Mouse (Mus musculus) liver, embryonic 15.5 days (tissue): Measurements from ENCODE around the gene Arhgap27. TPM values are rescaled to one million over a fixed set of nuclear protein-coding genes. Genes with fewer than 3 reads are reported as not detected.
"Not testable (repeated sequence)": the region's sequence is repeated elsewhere in the genome, so short reads cannot be mapped to it uniquely, and the experiment has no call there.

ENCODE experiments used
- ATAC-seq: fragments of 200-750 bp; cut with Nextera tagmentation; 2 replicates; pipeline ENCODE4 v1.8.0; 2017; ENCODE audit warnings: moderate number of reproducible peaks, mild to moderate bottlenecking, moderate library complexity; ENCODE audit not compliant: insufficient read depth
- H3K27ac ChIP-seq: fragments of 300-500 bp; sonication (generic); replicated peaks from 2 replicates; pipeline ENCODE4 v1.5.1; 2015; ENCODE audit warnings: mild to moderate bottlenecking, inconsistent platforms
- H3K27me3 ChIP-seq: fragments of 300-500 bp; sonication (generic); 2 replicates; pipeline ENCODE4 v1.6.1; 2015; ENCODE audit warnings: mild to moderate bottlenecking, inconsistent platforms
- H3K36me3 ChIP-seq: fragments of 300-500 bp; sonication (generic); replicated peaks from 2 replicates; pipeline ENCODE4 v1.6.1; 2015; ENCODE audit warnings: moderate library complexity, mild to moderate bottlenecking, inconsistent platforms
- H3K4me1 ChIP-seq: fragments of 300-500 bp; sonication (generic); replicated peaks from 2 replicates; pipeline ENCODE4 v1.6.1; 2015; ENCODE audit warnings: inconsistent platforms
- H3K4me2 ChIP-seq: fragments of 300-500 bp; sonication (generic); 2 replicates; pipeline ENCODE4 v1.6.1; 2015; ENCODE audit warnings: moderate library complexity, mild to moderate bottlenecking, inconsistent platforms
- H3K4me3 ChIP-seq: fragments of 300-500 bp; sonication (generic); replicated peaks from 2 replicates; pipeline ENCODE4 v1.5.1; 2015; ENCODE audit warnings: mild to moderate bottlenecking, inconsistent platforms
- H3K9ac ChIP-seq: fragments of 300-500 bp; sonication (generic); 2 replicates; pipeline ENCODE4 v1.6.1; 2015; ENCODE audit warnings: moderate library complexity, mild to moderate bottlenecking, inconsistent platforms
- H3K9me3 ChIP-seq: fragments of 300-500 bp; sonication (generic); replicated peaks from 2 replicates; pipeline ENCODE4 v1.6.1; 2016; ENCODE audit warnings: inconsistent platforms
- WGBS: fragments of 180-500 bp; shearing (Covaris S2); methylation state at CpG from one replicate; pipeline ENCODE4 v1.1.7; 2015; ENCODE audit warnings: mixed read lengths; ENCODE audit not compliant: insufficient replicate concordance; 5-methylcytosine and 5-hydroxymethylcytosine counted together
- polyA plus RNA-seq: library from polyadenylated mRNA; unstranded; fragments of >200 nt; fragmentation: Nextera tagmentation; extraction: Ambion mirVana; gene quantifications from 2 replicates; pipeline ENCODE4 v1.2.1, GENCODE M21; 2015

Arhgap27 gene
- 2.7 and 3.0 TPM in 2 replicates for polyA plus RNA-seq

DNA sequence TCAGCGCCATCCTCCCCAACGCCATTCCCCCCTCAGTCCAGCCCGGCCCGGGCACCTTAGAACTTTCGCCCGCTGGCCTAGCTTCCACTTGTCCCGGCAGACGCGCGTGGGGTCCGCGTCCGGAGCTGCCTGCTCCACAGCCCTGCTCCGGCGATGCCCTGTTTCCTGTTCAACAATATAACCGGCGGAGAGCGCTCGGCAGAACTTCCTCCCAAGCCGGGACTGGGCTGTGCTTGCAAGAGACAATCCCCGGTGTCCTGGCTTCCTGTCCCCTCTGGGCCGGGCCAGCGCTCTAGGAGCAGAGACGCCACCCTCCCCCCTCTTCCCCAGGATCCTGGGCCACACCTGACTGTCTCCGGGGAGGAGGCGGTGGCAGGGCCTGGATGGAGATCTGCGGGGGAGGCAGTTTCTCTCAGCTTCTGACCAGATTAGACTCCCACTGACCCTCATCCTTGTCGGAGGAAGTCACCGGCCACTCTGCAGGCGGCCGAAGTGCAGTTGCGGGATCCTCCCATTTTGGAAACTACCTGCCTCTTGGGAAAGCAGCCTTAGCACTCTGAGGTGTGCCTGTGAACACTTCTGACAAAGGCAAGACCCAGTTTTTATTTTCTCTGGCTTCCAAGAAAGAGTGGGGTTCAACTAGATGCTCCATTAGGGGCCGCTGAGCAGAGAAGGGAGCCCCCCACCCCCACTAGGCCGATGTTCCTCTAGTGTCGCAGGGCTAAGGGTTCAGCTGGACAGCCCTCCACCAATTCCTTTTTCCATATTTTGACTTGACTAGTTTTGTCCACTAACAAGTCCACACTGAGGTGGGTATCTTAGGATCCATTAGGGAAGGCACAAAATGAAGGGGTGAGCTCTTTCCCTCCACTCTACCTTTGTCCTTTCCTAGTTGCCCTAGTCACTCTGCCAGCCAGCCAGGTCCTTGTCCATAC lies at the start of gene Arhgap27:
Gene Arhgap27, minus strand, starts transcription at position 479 of the 935 bp plus-strand sequence.
- Histone ChIP-seq H3K27ac (peak within 1 kb of the TSS; percentile 55; the same call in 1 of the 2 replicates), H3K4me3 (peak within 1 kb of the TSS; percentile 54), H3K36me3 (0 out of 2 replicates have a peak, but pooled peaks cover 9% of the 10 kb centered on the region), H3K4me2 (peak within 1 kb of the TSS; percentile 80), H3K27me3 (peaks cover 66% of the 10 kb centered on the region), H3K9me3 (no peaks in the 10 kb centered on the region), H3K9ac (no peak within 1 kb of the TSS), H3K4me1 (peaks cover 45% of the 10 kb centered on the region)
- no peak; the same call in 1 of the 2 replicates for ATAC-seq
- 2% methylated on average over 35 of the region's 35 CpGs for WGBS

DNA sequence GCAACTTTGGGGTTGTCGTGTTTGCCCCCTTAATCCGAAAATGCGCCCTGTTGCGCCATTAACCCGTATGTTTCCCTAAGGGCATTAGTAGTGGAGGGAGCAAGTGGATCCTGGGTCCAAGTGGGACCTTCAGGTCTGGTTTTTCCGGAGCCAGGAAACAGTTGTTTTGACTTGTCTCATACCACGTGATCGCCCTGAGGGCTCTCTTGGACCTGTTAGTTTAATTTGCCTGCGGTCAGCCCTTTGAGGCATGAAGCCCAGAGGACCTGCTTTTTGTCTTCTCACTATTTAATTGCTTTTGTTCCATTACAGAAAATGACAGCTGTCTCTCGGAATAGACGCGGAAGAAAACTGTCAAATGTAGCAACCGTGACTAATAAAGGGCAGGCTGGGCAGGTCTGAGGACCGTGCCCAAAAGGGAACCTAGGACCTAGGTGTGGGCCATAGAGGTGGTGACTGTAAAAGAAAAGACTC lies 49.5 kb upstream of the Arhgap27 start:
- H3K9ac ChIP-seq = peak overlapping the region; percentile 42
- WGBS = 5% methylated on average over 14 of the region's 14 CpGs
- H3K4me3 ChIP-seq = peak overlapping the region; percentile 91
- no peaks in the 10 kb centered on the region for H3K27me3 ChIP-seq
- H3K4me2 ChIP-seq = peak overlapping the region; percentile 83
- H3K27ac ChIP-seq = peak overlapping the region; percentile 54; the same call in 1 of the 2 replicates
- peaks cover 27% of the 10 kb centered on the region for H3K4me1 ChIP-seq
- no peaks in the 10 kb centered on the region for H3K9me3 ChIP-seq
- ATAC-seq = peak; percentile 8
- no peaks in the 10 kb centered on the region for H3K36me3 ChIP-seq

DNA sequence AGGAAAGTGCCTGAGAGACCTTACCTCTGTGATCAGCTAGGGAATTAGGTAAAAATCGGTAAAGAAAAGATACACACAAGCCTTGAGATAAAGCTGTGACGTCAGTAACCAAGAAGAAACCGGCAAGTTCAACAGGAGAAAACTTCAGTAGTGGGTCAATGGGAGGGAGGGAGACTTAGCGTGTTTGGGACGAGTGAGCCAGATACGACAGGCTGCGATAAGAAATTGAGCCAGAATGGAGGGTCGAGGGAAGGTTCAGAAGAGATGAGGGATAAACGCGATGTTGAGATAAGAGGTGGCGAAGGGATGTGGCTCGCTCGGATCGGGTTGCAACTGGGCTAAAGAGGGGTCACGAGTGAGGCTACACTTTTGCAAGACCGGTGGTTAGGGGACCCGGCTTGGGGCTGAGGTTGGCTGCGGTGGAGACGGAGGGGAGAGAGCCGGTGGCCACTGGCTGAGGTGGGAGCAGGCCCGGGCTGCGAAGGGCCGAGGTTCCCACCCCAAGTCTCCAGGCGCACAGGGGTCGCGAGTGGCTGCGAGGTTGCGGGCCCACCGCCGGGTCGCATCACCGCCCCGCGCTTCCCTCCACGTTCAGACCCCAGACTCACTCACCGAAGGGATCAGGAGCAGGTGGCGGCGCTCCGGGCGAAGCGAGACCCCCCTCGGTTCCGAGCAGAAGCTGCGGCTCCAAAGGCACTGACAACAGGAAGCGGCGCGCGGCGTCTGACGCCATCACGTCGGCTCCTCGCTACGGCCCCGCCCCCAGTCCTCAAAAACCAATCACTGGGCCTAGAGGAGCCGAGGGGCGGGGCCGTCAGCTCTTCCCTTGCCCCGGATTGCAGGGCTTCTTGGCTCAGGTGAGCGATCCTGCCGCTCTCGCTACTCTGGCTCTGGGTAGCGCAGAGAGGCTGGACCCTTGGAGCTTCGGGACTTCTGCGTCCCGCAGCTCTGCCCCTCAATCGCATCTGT lies 48.8 kb upstream of the Arhgap27 start, which contains the start of gene Plekhm1:
Gene Plekhm1, minus strand, starts transcription at position 707 of the 969 bp plus-strand sequence.
- Histone ChIP-seq H3K4me2 (peak within 1 kb of the TSS; percentile 83), H3K4me1 (peaks cover 27% of the 10 kb centered on the region), H3K27me3 (no peaks in the 10 kb centered on the region), H3K36me3 (no peaks in the 10 kb centered on the region), H3K27ac (peak within 1 kb of the TSS; percentile 81), H3K4me3 (peak within 1 kb of the TSS; percentile 91), H3K9ac (peak within 1 kb of the TSS; percentile 87), H3K9me3 (no peaks in the 10 kb centered on the region)
- peak; percentile 93 for ATAC-seq
- under 1% methylated on average over 67 of the region's 67 CpGs for WGBS

DNA sequence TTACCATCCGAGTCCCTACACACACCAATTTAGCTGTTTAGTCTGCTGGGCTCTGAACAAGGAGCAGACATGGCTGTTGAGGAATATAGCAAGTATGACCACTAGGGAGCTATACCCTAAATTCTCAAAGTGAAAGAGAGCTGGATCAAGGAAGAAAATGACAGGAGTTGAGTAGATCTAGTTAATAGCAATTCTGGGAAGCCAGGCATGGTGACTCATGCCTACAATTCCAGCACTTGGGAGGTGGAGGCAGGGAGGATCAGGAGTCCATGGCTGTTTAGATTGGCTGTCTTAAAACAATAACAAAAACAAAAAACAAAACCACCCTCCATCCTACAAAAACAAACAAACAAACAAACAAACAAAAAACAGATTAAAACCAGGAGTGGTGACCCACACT lies 47.8 kb upstream of the Arhgap27 start:
- Histone ChIP-seq H3K36me3 (no peaks in the 10 kb centered on the region; the same call in 1 of the 2 replicates), H3K9ac (no peak overlapping the region), H3K9me3 (no peaks in the 10 kb centered on the region), H3K4me1 (peaks cover 30% of the 10 kb centered on the region), H3K4me2 (peak overlapping the region; percentile 83), H3K4me3 (peak overlapping the region; percentile 91), H3K27ac (no peak overlapping the region), H3K27me3 (no peaks in the 10 kb centered on the region)
- 60% methylated on average over 1 of the region's 1 CpGs for WGBS
- ATAC-seq = no peak

DNA sequence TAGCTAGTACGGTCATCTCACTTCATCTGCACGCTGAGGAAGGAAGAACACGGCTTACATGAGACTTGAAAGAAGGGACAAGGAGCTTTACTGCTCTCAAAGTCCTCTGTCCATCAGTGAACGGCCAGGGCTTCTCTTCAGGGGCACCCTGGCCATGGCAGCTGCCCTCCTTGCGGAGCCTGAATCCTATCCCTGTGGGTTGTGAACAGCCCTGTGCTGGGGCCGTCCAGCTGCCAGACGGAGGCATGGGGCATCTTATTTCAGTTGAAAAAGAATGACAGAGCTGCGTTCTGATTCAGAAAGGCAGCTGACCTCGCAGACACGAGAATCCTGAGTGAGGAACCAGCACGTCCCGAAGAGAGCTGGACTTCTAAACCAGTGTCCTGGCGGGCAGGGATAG lies 45.4 kb upstream of the Arhgap27 start:
- ATAC-seq = no peak
- no peak overlapping the region for H3K4me2 ChIP-seq
- no peak overlapping the region for H3K27ac ChIP-seq
- H3K27me3 ChIP-seq = no peaks in the 10 kb centered on the region
- peaks cover 6% of the 10 kb centered on the region for H3K36me3 ChIP-seq
- no peak overlapping the region for H3K9ac ChIP-seq
- peaks cover 44% of the 10 kb centered on the region for H3K4me1 ChIP-seq
- WGBS = 82% methylated on average over 13 of the region's 13 CpGs
- H3K9me3 ChIP-seq = no peaks in the 10 kb centered on the region
- no peak overlapping the region for H3K4me3 ChIP-seq

DNA sequence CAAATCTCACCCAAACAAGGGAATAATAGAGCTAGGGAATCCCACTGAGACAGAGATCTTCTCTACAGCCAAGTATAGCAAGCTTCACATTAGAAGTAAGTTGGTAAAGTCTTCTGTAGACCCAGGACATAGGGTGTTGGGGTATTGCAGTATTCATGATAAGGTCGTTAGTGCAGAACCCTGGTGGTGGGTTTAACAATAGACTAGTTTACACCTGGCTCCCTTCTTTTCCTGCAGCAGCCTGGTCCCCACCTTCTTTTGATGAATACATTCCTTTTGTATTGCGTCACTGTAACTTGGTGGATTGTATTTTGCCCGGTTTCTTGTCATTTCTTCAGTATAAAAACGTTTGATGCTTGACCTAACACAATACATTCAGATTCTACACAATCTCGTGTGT lies 43.6 kb upstream of the Arhgap27 start:
- not testable (repeated sequence) for H3K27ac ChIP-seq, ATAC-seq, H3K4me2 ChIP-seq, H3K9ac ChIP-seq, H3K27me3 ChIP-seq, H3K4me3 ChIP-seq, H3K9me3 ChIP-seq
- 61% methylated on average over 5 of the region's 5 CpGs for WGBS
- H3K4me1 ChIP-seq = peaks cover 38% of the 10 kb centered on the region
- H3K36me3 ChIP-seq = peaks cover 18% of the 10 kb centered on the region

DNA sequence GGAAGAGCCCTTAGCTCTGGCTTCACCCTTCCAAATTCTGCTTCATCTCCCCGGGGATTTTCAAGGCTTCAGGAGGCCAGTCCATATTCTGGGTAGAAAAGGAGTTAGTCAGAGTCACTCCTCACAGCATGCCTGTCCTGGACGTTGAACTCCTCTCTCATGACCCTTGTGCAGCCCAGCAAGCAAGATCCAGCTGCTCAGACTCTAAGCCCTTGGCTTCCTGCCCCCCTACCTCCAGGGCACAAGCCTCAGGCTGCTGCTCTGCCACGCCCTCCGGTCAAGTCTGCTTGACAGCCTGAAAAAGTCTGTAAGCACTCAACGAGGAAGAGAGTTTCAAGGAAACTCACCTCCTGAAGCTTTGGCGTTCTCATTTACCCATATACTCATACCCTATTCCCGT lies 43.1 kb upstream of the Arhgap27 start:
- Histone ChIP-seq H3K4me1 (peaks cover 33% of the 10 kb centered on the region), H3K4me2 (no peak overlapping the region), H3K4me3 (no peak overlapping the region), H3K9me3 (no peaks in the 10 kb centered on the region), H3K27me3 (no peaks in the 10 kb centered on the region), H3K36me3 (peaks cover 20% of the 10 kb centered on the region), H3K27ac (peak overlapping the region; percentile 38; the same call in 1 of the 2 replicates), H3K9ac (no peak overlapping the region)
- ATAC-seq = no peak
- 57% methylated on average over 7 of the region's 7 CpGs for WGBS

DNA sequence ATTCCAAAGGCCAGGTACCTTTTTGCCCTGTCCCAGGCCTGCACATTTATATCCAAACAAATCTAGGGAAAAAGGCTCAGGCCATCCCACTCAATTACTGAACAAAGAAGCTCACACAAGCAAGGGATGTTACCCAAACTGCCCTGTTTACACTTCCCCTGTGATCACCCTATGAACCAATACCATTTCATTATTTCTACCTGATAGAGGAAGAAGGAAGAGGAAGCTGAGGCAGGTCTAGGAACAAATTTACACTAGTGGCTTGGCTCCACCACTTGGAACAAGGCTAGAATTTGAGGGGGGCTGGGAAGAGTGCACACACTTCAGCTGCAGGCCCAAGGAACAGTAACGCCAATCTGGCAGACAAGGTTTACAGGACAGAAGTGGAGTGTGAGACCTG lies 42.3 kb upstream of the Arhgap27 start:
- Histone ChIP-seq H3K9me3 (no peaks in the 10 kb centered on the region), H3K27ac (no peak overlapping the region), H3K9ac (no peak overlapping the region), H3K36me3 (peaks cover 22% of the 10 kb centered on the region), H3K4me1 (peaks cover 27% of the 10 kb centered on the region), H3K27me3 (no peaks in the 10 kb centered on the region), H3K4me3 (no peak overlapping the region), H3K4me2 (no peak overlapping the region)
- no peak for ATAC-seq
- 78% methylated on average over 1 of the region's 1 CpGs for WGBS

DNA sequence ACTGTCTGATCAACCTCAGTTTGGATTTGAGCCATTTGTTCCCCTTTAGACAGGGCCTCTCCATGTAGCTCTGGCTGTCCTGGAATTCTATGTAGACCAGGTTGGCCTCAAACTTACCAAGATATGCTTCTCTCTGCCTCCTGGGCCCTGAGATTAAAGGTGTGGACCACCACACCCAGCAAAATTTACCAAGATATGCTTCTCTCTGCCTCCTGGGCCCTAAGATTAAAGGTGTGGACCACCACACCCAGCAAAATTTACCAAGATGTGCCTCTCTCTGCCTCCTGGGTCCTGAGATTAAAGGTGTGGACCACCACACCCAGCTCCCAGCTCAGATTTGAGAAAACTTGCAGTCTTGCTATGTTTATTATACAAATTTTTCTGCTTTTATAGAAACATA lies 41.1 kb upstream of the Arhgap27 start:
- peaks cover 22% of the 10 kb centered on the region for H3K36me3 ChIP-seq
- peak; percentile 57; the same call in 1 of the 2 replicates for ATAC-seq

DNA sequence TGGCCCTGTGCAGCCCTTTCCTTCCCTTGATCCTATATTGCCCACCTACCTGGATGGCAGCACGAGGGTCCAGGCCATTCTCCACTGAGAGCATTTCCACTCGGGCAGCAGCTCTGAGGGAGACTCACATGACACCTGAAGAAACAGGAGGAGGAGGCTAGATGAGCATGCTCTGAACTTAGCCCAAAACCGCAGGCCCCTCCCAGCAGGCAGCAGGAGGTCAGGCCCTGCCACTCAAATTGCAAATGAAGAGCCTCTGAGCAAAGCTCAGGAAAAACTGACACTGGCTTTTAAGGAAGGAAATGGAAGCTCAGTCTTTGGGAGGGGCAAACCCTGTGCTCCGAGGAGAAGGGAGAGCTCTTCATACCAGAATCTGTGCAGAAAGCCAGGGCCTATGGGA lies 40.3 kb upstream of the Arhgap27 start:
- Histone ChIP-seq H3K9me3 (no peaks in the 10 kb centered on the region), H3K4me2 (no peak overlapping the region), H3K4me1 (peaks cover 30% of the 10 kb centered on the region), H3K4me3 (no peak overlapping the region), H3K27ac (no peak overlapping the region; the same call in 1 of the 2 replicates), H3K27me3 (no peaks in the 10 kb centered on the region), H3K36me3 (peaks cover 22% of the 10 kb centered on the region), H3K9ac (no peak overlapping the region)
- ATAC-seq = peak; percentile 26; the same call in 1 of the 2 replicates
- WGBS = 43% methylated on average over 4 of the region's 4 CpGs

More for the DNA sequence above, 41.1 kb upstream of the Arhgap27 start:
- Histone ChIP-seq H3K9ac (no peak overlapping the region), H3K4me2 (no peak overlapping the region), H3K9me3 (no peaks in the 10 kb centered on the region), H3K27me3 (no peaks in the 10 kb centered on the region), H3K4me3 (no peak overlapping the region), H3K27ac (no peak overlapping the region), H3K4me1 (peaks cover 30% of the 10 kb centered on the region)
